Mouse (Mus musculus): ENCODE data around the gene Mapkap1.

Gene Mapkap1

DNA sequence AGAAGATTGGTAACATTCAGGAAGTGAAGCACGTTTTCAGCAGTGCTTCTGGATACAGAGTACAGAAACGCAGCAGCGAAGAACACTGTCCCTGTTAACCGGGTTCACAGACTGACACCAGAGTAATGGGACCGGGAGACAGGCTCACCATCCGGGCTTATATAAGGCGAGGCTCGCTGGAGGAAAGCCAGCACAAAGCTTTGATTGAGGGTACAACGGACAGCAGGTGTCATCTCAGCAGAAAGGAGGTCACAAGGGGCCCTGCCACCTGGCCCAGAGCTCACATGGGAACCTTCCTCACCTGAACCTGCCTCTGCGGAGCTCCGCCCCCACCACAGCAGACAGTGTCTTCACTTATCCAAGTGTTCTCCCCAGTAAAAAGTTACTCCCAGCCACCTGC is 267.3 kb downstream of the Mapkap1 start:
- no peaks in the 10 kb centered on the region for H3K27me3 ChIP-seq (ENCODE audit: control insufficient read depth, insufficient read depth, low read length, poor library complexity, severe bottlenecking)

More for the DNA sequence above, 267.3 kb downstream of the Mapkap1 start:
- H3K36me3 ChIP-seq (ENCODE audit: control insufficient read depth, insufficient read depth, low read length, poor library complexity, severe bottlenecking) = peaks cover 8% of the 10 kb centered on the region; the same call in 1 of the 2 replicates
- no peak for DNase-seq (ENCODE audit: low read depth, low spot score)
